Mouse (Mus musculus): ENCODE measurements at regions not wholly inside any gene's neighbourhood (a gene's known extent, or its start where the extent isn't known, plus 50 kb on each side); places are given as distances from the start of the nearest gene placed in this dataset.

- TF ChIP-seq CTCF (IDR thresholded peaks at IDR 0.05; ENCODE audit: low read depth) (no peak), EP300 (IDR thresholded peaks at IDR 0.05; ENCODE audit: low read depth) (no peak)
These were observed 235.4 kb upstream of the Jarid2 start for GRCm38 (mm10) chr13:44493884-44494283.
